Mouse (Mus musculus): Measurements from ENCODE around the gene Mael.

DNA sequence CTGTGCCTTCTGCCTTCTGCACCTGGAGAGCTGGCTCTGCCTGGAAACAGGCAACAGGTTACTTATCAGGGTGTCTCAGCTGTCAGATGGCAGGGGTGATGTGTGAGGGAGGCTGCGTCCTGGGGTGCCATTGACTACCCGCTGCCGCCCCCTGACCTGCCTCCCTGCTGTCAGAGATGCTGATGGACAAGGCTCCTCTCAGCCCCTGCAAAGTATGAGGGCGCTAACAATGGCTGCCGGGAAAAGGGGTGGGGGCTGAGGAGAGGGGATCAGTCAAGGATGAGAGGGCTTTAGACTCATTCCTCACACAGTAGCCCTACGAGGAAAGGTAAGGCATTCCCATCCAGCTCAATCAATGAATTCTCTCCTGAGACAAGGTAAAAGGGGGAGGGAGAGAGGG lies 17.8 kb upstream of the Mael start:
- TF ChIP-seq POLR2A (IDR thresholded peaks at IDR 0.05; ENCODE audit: insufficient read depth, low read length): no peak
- TF ChIP-seq CTCF (IDR thresholded peaks at IDR 0.05; ENCODE audit: low read depth, low read length): no peak

Data from ES-Bruce4 (cell line).